Mouse (Mus musculus) testis, adult 2 months (tissue): ENCODE measurements around the gene Unc5a. TPM values are rescaled to one million over a fixed set of nuclear protein-coding genes. Genes with fewer than 3 reads are reported as not detected.

Experiments used
- H3K27ac ChIP-seq: fragments of 200-500 bp; 2 replicates; pipeline ENCODE4 v1.5.1; 2012; ENCODE audit warnings: low read depth, low read length; ENCODE audit not compliant: control insufficient read depth, insufficient read depth
- H3K27me3 ChIP-seq: fragments of 200-500 bp; 2 replicates; pipeline ENCODE4 v1.6.1; 2012; ENCODE audit warnings: mild to moderate bottlenecking, low read length, moderate library complexity; ENCODE audit not compliant: control insufficient read depth, insufficient read depth
- H3K36me3 ChIP-seq: fragments of 200-500 bp; 2 replicates; pipeline ENCODE4 v1.6.1; 2012; ENCODE audit warnings: mild to moderate bottlenecking, low read length; ENCODE audit not compliant: control insufficient read depth, insufficient read depth
- H3K4me1 ChIP-seq: fragments of 200-500 bp; 2 replicates; pipeline ENCODE4 v1.6.1; 2012; ENCODE audit warnings: low read length; ENCODE audit not compliant: control insufficient read depth, insufficient read depth
- H3K4me3 ChIP-seq: fragments of 200-500 bp; 2 replicates; pipeline ENCODE4 v1.5.1; 2012; ENCODE audit warnings: low read depth, mild to moderate bottlenecking, low read length, moderate library complexity, mixed read lengths; ENCODE audit not compliant: control insufficient read depth
- CTCF ChIP-seq: fragments of 200-500 bp; IDR thresholded peaks from 2 replicates; pipeline ENCODE4 v1.5.1; 2012; ENCODE audit warnings: low read depth, mild to moderate bottlenecking, inconsistent platforms, low read length, moderate library complexity; ENCODE audit not compliant: control insufficient read depth, insufficient read depth, insufficient replicate concordance
- POLR2A ChIP-seq: fragments of 200-500 bp; IDR thresholded peaks from 2 replicates; pipeline ENCODE4 v1.6.1; 2012; ENCODE audit warnings: low read depth, mild to moderate bottlenecking, inconsistent platforms, low read length, moderate library complexity; ENCODE audit not compliant: control insufficient read depth
- polyA plus RNA-seq: library from polyadenylated mRNA; depleted of rRNA; stranded (reverse); fragments of >200 nt; gene quantifications from 2 replicates; pipeline ENCODE4 v1.2.3, GENCODE M21; 2012

Gene Unc5a
- polyA plus RNA-seq, 1 experiment: 1.0 TPM

DNA sequence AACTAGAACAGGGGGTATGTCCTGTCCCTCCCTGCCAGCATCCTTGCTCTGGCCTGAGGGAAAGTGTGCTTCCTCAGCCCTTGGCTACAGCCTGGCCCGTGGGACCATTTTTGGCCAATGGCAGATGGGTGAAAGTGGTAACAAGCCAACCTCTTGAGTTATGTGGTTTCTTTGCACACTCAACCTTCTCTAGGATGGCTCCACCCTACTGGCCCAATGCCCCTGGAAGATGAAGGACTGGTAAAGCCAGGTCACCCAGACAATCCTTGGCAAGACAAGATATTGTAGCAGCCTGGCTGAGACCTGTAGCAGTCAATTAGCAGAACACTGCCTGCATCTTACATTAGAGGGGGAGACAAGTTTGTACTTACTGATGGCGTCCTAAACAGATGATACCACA lies 25.5 kb upstream of the Unc5a start:
- H3K27me3 ChIP-seq: no peaks in the 10 kb centered on the region
- H3K36me3 ChIP-seq: no peaks in the 10 kb centered on the region
- no peak overlapping the region for H3K4me3 ChIP-seq
- TF ChIP-seq CTCF: no peak
- no peak for TF ChIP-seq POLR2A
- H3K4me1 ChIP-seq: peaks cover 3% of the 10 kb centered on the region; the same call in 1 of the 2 replicates
- H3K27ac ChIP-seq: no peak overlapping the region

GRCm38 (mm10) chr13:54925466-54925865 lies 23.7 kb upstream of the Unc5a start:
- Histone ChIP-seq H3K4me3 (no peak overlapping the region), H3K27me3 (no peaks in the 10 kb centered on the region), H3K36me3 (no peaks in the 10 kb centered on the region), H3K27ac (no peak overlapping the region), H3K4me1 (peaks cover 10% of the 10 kb centered on the region)
- no peak for TF ChIP-seq POLR2A
- no peak for TF ChIP-seq CTCF

GRCm38 (mm10) chr13:54926654-54927053 lies 22.6 kb upstream of the Unc5a start:
- H3K4me1 ChIP-seq: peaks cover 11% of the 10 kb centered on the region
- no peak overlapping the region for H3K27ac ChIP-seq
- TF ChIP-seq POLR2A (no peak), CTCF (no peak)
- H3K36me3 ChIP-seq: no peaks in the 10 kb centered on the region
- no peaks in the 10 kb centered on the region for H3K27me3 ChIP-seq
- H3K4me3 ChIP-seq: no peak overlapping the region

GRCm38 (mm10) chr13:54930123-54930522 lies 19.1 kb upstream of the Unc5a start:
- Histone ChIP-seq H3K4me1 (peaks cover 11% of the 10 kb centered on the region), H3K36me3 (no peaks in the 10 kb centered on the region), H3K4me3 (peak overlapping the region; percentile 88), H3K27ac (peak overlapping the region; percentile 63; the same call in 1 of the 2 replicates), H3K27me3 (no peaks in the 10 kb centered on the region)
- TF ChIP-seq CTCF (no peak), POLR2A (peak; percentile 54; the same call in 1 of the 2 replicates)

DNA sequence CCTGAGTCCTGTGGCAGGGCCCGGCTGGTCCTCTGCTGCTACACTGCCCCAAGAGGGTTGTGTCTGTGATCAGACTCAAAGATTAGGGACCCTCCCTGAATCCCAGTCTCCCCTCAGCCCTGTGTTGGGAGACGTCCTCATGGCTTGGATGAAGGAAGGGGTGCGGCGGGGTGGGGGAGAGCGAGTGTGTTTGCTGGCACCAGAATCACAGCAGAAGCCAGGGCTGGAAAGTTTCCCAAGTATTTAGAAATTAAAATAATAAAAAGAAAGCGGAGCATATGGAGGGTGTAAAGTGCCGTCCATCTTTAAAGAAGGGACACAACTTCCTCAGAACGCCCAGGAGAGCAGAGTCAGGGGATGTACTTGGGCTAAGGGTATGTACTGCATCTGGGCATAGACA lies 14.3 kb upstream of the Unc5a start:
- H3K36me3 ChIP-seq: no peaks in the 10 kb centered on the region
- H3K4me1 ChIP-seq: peaks cover 7% of the 10 kb centered on the region
- TF ChIP-seq CTCF: no peak
- no peak for TF ChIP-seq POLR2A
- no peaks in the 10 kb centered on the region for H3K27me3 ChIP-seq
- peak overlapping the region; percentile 30 for H3K4me3 ChIP-seq
- no peak overlapping the region for H3K27ac ChIP-seq

GRCm38 (mm10) chr13:54936173-54936572 lies 13.0 kb upstream of the Unc5a start:
- no peak overlapping the region for H3K27ac ChIP-seq
- H3K36me3 ChIP-seq: no peaks in the 10 kb centered on the region
- no peak overlapping the region for H3K4me3 ChIP-seq
- no peaks in the 10 kb centered on the region for H3K27me3 ChIP-seq
- no peaks in the 10 kb centered on the region; the same call in 1 of the 2 replicates for H3K4me1 ChIP-seq
- no peak for TF ChIP-seq CTCF
- no peak for TF ChIP-seq POLR2A

- Histone ChIP-seq H3K27ac (no peak overlapping the region), H3K4me3 (no peak overlapping the region), H3K36me3 (no peaks in the 10 kb centered on the region), H3K27me3 (no peaks in the 10 kb centered on the region), H3K4me1 (no peaks in the 10 kb centered on the region; the same call in 1 of the 2 replicates)
- TF ChIP-seq POLR2A: no peak
- no peak for TF ChIP-seq CTCF
Measured at GRCm38 (mm10) chr13:54937885-54938284, 11.3 kb upstream of the Unc5a start.

GRCm38 (mm10) chr13:54938493-54938892 lies 10.7 kb upstream of the Unc5a start:
- H3K4me3 ChIP-seq: no peak overlapping the region
- TF ChIP-seq CTCF (no peak), POLR2A (no peak)
- no peaks in the 10 kb centered on the region; the same call in 1 of the 2 replicates for H3K4me1 ChIP-seq
- no peaks in the 10 kb centered on the region for H3K36me3 ChIP-seq
- no peak overlapping the region for H3K27ac ChIP-seq
- no peaks in the 10 kb centered on the region for H3K27me3 ChIP-seq
